Comparison of ENCODE assay signal across 8 mouse cellular contexts in the genomic region with DNA sequence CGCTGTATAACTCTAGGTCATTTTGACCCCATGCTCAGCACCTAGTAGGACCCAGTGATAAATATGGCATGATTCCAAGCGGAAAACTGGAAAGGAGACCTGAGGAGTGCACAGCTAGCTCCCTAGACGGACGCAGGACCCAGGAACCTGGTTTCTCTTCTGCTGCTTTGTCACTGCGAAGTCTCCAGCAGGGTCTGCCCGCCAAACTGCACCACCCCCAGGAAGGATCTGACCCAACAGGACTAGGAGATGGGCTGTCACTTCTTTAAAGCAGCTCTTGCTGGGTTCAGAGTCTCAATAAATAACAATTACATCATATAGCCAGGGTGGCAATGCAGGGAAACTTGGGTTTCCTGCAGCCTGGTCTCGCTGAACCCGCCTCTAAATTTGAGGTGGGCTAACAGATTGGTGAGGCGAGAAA. TPM values are rescaled to one million over a fixed set of nuclear protein-coding genes. Genes with fewer than 3 reads are reported as not detected.
DNase-seq lines count a peak whose midpoint lies in the region; ATAC-seq and TF ChIP-seq lines count a peak whose summit lies in the region.

A gene (minus strand): TSS at position 157 of the 421 bp plus-strand sequence.

- 0% methylated on average over 9 of the region's 9 CpGs for WGBS in hindbrain, embryonic 11.5 days
- 0% methylated on average over 9 of the region's 9 CpGs for whole genome bisulfite sequencing in lung, postnatal 0 days

- DNase-seq in cerebellum, adult 8-10 months = no peak
- DNase-seq in cerebellum, adult 9-11 months = peak; percentile 81
- peak; percentile 53 to 54 for DNase-seq in frontal cortex, postnatal 10 days (ENCODE audit: low spot score in 2 of 2)
- DNase-seq in hindbrain, embryonic 11.5 days (ENCODE audit: low spot score) = peak; percentile 73
- DNase-seq in layer of hippocampus, postnatal 14 days (ENCODE audit: low spot score in 2 of 2) = peak; percentile 57 to 65
- DNase-seq in lung, postnatal 0 days (ENCODE audit: low spot score) = peak; percentile 83
- peak; percentile 73 for DNase-seq in retina, embryonic 14.5 days (ENCODE audit: low spot score)

- peak within 1 kb of the TSS; percentile 97 for H3K27ac ChIP-seq in hindbrain, embryonic 11.5 days (ENCODE audit: low read depth, low read length)
- peak within 1 kb of the TSS; percentile 99 for H3K27ac ChIP-seq in lung, postnatal 0 days (ENCODE audit: low read length)

- no peaks in the 10 kb centered on the region for H3K9me3 ChIP-seq in hindbrain, embryonic 11.5 days (ENCODE audit: control insufficient read depth, low read length)
- no peaks in the 10 kb centered on the region for H3K9me3 ChIP-seq in lung, postnatal 0 days (ENCODE audit: low read length)

- H3K4me2 ChIP-seq in hindbrain, embryonic 11.5 days (replicated peaks; ENCODE audit: low read depth, low read length) = peak within 1 kb of the TSS; percentile 40
- H3K4me2 ChIP-seq in lung, postnatal 0 days (replicated peaks; ENCODE audit: low read depth, low read length) = peak within 1 kb of the TSS; percentile 74

- peak within 1 kb of the TSS; percentile 96 for H3K9ac ChIP-seq in hindbrain, embryonic 11.5 days (ENCODE audit: low read depth, low read length)
- H3K9ac ChIP-seq in lung, postnatal 0 days (replicated peaks; ENCODE audit: low read depth) = peak within 1 kb of the TSS; percentile 92

- H3K36me3 ChIP-seq in hindbrain, embryonic 11.5 days (ENCODE audit: control insufficient read depth, insufficient read depth, low read length) = no peaks in the 10 kb centered on the region
- H3K36me3 ChIP-seq in lung, postnatal 0 days (ENCODE audit: insufficient read depth, low read length) = no peaks in the 10 kb centered on the region

- TF ChIP-seq CTCF in lung, postnatal 0 days (IDR thresholded peaks at IDR 0.05) = 0 out of 2 replicates have a peak, but pooled peaks have one; percentile 30

- no peaks in the 10 kb centered on the region for H3K4me1 ChIP-seq in hindbrain, embryonic 11.5 days (replicated peaks; ENCODE audit: control insufficient read depth, insufficient read depth, low read length)
- no peaks in the 10 kb centered on the region; the same call in 1 of the 2 replicates for H3K4me1 ChIP-seq in lung, postnatal 0 days (ENCODE audit: insufficient read depth, low read depth, low read length)

- no peak for TF ChIP-seq EP300 in lung, postnatal 0 days (IDR thresholded peaks at IDR 0.05)

- ATAC-seq in cerebellum, adult (ENCODE audit: insufficient number of reproducible peaks, low FRiP score, low TSS enrichment) = peak; percentile 29
- peak; percentile 41 for ATAC-seq in hindbrain, embryonic 11.5 days (ENCODE audit: low FRiP score)
- ATAC-seq in lung, postnatal 0 days = peak; percentile 29

- H3K27me3 ChIP-seq in hindbrain, embryonic 11.5 days (ENCODE audit: control insufficient read depth, insufficient read depth, low read length) = no peaks in the 10 kb centered on the region
- H3K27me3 ChIP-seq in lung, postnatal 0 days (replicated peaks; ENCODE audit: insufficient read depth, low read length) = no peaks in the 10 kb centered on the region

- H3K4me3 ChIP-seq in hindbrain, embryonic 11.5 days (ENCODE audit: low read depth, low read length) = peak within 1 kb of the TSS; percentile 84
- peak within 1 kb of the TSS; percentile 96 for H3K4me3 ChIP-seq in lung, postnatal 0 days (ENCODE audit: low read depth, low read length)

RNA-seq across cellular contexts. Expression of the gene that starts here (rescaled TPM):
- 26.5 and 35.5 TPM in 2 replicates for polyA plus RNA-seq in hindbrain, embryonic 11.5 days (2014; fragmentation: Nextera tagmentation; extraction: Ambion mirVana)
- 10 to 100 TPM; 51.6 to 54.7 TPM for total RNA-seq in layer of hippocampus, postnatal 14 days (2021)
- polyA plus RNA-seq in lung, postnatal 0 days (2015; fragmentation: Nextera tagmentation; extraction: Ambion mirVana) = 25.3 and 29.6 TPM in 2 replicates
